Mouse (Mus musculus): ENCODE measurements around the gene Scoc. TPM values are rescaled to one million over a fixed set of nuclear protein-coding genes. Genes with fewer than 3 reads are reported as not detected.

Scoc gene
- polyA plus RNA-seq, 1 experiment from 2014 or later, result 301 TPM

DNA sequence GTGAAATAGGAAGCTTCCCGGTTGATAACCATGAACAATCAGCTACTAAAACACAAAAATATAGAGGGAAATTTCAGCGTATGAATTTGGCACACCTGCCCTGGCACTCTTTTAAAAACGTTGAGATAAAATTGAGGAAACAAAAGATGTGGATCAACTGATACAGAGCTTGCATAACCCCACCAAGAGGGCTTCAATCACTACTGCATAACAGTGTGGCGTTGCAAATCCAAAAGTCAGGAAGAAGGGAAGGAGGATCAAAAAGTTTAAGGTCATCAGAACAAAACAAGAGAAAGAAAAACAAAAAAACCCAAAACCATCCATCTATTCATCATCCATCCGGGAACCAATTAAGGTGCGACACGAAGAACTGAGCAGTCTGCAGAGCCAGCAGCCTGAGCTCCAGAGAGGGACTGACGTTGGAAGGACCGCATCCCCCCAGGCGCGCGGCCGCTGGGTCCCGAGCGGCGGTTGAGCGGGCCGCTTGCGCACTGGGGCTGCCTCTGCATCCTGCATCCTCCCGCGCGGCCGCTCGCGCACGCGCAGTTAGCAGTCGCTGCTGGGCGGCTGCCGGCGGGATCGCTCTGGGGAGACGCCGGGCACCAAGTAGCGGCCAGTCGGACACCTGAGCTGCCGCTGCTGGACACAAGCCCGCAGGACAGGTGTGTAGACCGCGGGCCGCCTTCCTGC, 68.7 kb downstream of the Scoc start, which contains the start of gene Clgn:
TSS of gene Clgn (plus strand) at position 552 of the 690 bp plus-strand sequence.
- Histone ChIP-seq H3K27me3 (ENCODE audit: control insufficient read depth, insufficient read depth, low read length) (no peaks in the 10 kb centered on the region), H3K4me3 (ENCODE audit: low read depth, low read length) (peak within 1 kb of the TSS; percentile 56), H3K9me3 (ENCODE audit: control insufficient read depth, low read length) (peaks cover 4% of the 10 kb centered on the region; the same call in 1 of the 2 replicates), H3K9ac (replicated peaks; ENCODE audit: low read depth, low read length) (peak within 1 kb of the TSS; percentile 75), H3K27ac (ENCODE audit: low read depth, low read length) (no peak within 1 kb of the TSS), H3K4me1 (ENCODE audit: control insufficient read depth, insufficient read depth, low read length) (no peaks in the 10 kb centered on the region), H3K36me3 (ENCODE audit: control insufficient read depth, insufficient read depth, low read length) (no peaks in the 10 kb centered on the region), H3K4me2 (ENCODE audit: low read depth, low read length) (peak within 1 kb of the TSS; percentile 84)
- ATAC-seq (ENCODE audit: low read depth), result peak; percentile 98
- 4% methylated on average over 41 of the region's 41 CpGs for WGBS

DNA sequence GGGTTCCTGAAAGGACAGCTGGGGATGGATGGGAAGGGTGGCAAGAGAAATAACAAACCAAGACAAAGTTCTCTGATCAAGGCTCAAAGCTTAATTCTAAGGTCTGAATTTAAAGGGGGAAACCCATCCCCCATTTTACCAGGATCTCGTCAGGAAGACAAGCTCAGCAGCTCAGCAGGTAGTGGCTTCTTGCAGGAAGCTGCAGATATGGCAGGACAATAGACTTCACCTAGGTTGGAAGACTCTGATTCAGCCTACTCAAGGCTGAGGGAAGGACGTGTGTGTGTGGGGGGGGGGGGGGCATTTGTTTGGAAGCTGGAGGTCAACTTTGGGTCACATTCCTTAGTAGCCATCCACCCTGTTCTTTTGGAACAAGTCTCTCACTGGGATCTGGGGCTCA, 75.3 kb downstream of the Scoc start:
- Histone ChIP-seq H3K4me1 (ENCODE audit: control insufficient read depth, insufficient read depth, low read length) (no peaks in the 10 kb centered on the region), H3K27me3 (ENCODE audit: control insufficient read depth, insufficient read depth, low read length) (no peaks in the 10 kb centered on the region), H3K4me3 (ENCODE audit: low read depth, low read length) (no peak overlapping the region), H3K27ac (ENCODE audit: low read depth, low read length) (no peak overlapping the region), H3K36me3 (ENCODE audit: control insufficient read depth, insufficient read depth, low read length) (no peaks in the 10 kb centered on the region), H3K4me2 (ENCODE audit: low read depth, low read length) (no peak overlapping the region), H3K9ac (replicated peaks; ENCODE audit: low read depth, low read length) (no peak overlapping the region), H3K9me3 (ENCODE audit: control insufficient read depth, low read length) (no peaks in the 10 kb centered on the region)
- WGBS, result 36% methylated on average over 2 of the region's 2 CpGs
- no peak for ATAC-seq (ENCODE audit: low read depth)

DNA sequence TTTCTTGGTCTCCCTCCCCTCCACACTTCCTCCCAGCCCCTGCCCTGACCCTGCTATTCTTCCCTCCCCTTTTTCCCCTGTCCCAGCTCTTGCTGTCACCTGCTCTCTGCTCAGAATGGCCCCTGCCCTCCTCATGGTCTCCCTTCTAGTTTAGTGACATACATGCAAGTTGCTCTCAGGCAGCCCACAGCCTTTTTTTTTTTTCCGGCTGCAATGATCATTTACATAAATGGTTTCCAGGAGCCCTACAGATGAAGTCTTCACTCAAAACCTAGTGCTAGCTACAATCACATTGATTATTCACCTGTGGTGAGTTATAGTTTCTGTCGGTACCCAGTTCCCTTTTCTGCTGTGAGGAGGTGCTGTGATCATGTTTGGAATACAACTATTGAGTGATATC, 77.2 kb downstream of the Scoc start:
- no peak for ATAC-seq (ENCODE audit: low read depth)
- no peak overlapping the region for H3K27ac ChIP-seq (ENCODE audit: low read depth, low read length)
- no peaks in the 10 kb centered on the region for H3K27me3 ChIP-seq (ENCODE audit: control insufficient read depth, insufficient read depth, low read length)
- H3K9ac ChIP-seq (replicated peaks; ENCODE audit: low read depth, low read length), result no peak overlapping the region
- no peaks in the 10 kb centered on the region for H3K9me3 ChIP-seq (ENCODE audit: control insufficient read depth, low read length)
- 85% methylated on average over 2 of the region's 2 CpGs for WGBS
- H3K36me3 ChIP-seq (ENCODE audit: control insufficient read depth, insufficient read depth, low read length), result no peaks in the 10 kb centered on the region
- H3K4me3 ChIP-seq (ENCODE audit: low read depth, low read length), result no peak overlapping the region
- no peaks in the 10 kb centered on the region for H3K4me1 ChIP-seq (ENCODE audit: control insufficient read depth, insufficient read depth, low read length)
- no peak overlapping the region for H3K4me2 ChIP-seq (ENCODE audit: low read depth, low read length)

DNA sequence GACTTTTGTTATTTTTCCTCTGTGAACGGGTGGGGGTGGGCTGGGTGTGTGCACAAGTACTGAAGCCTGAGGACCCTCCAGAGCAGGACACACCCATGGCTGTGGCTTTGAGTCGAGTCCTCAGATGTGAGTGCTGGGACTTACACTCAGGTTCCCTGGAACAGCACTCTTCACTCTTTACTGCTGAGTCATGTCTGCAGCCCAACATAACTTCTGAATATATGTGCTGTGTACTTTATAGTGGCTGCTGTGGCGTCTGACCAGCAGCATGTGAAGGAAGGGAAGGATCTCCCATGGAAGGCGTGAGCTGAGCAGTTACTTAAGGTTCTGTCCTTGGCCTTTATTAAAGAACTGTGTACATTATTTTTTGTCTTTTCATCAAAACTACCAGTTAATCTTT, 78.0 kb downstream of the Scoc start:
- no peak overlapping the region for H3K9ac ChIP-seq (replicated peaks; ENCODE audit: low read depth, low read length)
- H3K4me3 ChIP-seq (ENCODE audit: low read depth, low read length), result no peak overlapping the region
- no peak overlapping the region for H3K4me2 ChIP-seq (ENCODE audit: low read depth, low read length)
- no peak overlapping the region for H3K27ac ChIP-seq (ENCODE audit: low read depth, low read length)
- no peaks in the 10 kb centered on the region for H3K9me3 ChIP-seq (ENCODE audit: control insufficient read depth, low read length)
- 83% methylated on average over 4 of the region's 4 CpGs for WGBS
- no peak for ATAC-seq (ENCODE audit: low read depth)
- H3K27me3 ChIP-seq (ENCODE audit: control insufficient read depth, insufficient read depth, low read length), result no peaks in the 10 kb centered on the region
- no peaks in the 10 kb centered on the region for H3K36me3 ChIP-seq (ENCODE audit: control insufficient read depth, insufficient read depth, low read length)
- H3K4me1 ChIP-seq (ENCODE audit: control insufficient read depth, insufficient read depth, low read length), result no peaks in the 10 kb centered on the region

Other genes starting within 250 kb of the Scoc start
- gene Ucp1, start 168.0 kb downstream of the Scoc start, polyA plus RNA-seq (2014; fragmentation: Nextera tagmentation; extraction: Ambion mirVana), result 0.44 TPM in 1 of 2 replicates, not detected in the other
- gene Elmod2, start 125.9 kb downstream of the Scoc start, polyA plus RNA-seq (2014; fragmentation: Nextera tagmentation; extraction: Ambion mirVana), result 24.1 and 30.7 TPM in 2 replicates
- gene Mgat4d, start 109.9 kb downstream of the Scoc start, polyA plus RNA-seq (2014; fragmentation: Nextera tagmentation; extraction: Ambion mirVana), result not detected in 2 replicates
- gene Clgn, start 68.5 kb downstream of the Scoc start, polyA plus RNA-seq (2014; fragmentation: Nextera tagmentation; extraction: Ambion mirVana), result 15.6 and 17.9 TPM in 2 replicates
- gene Olfr370, start 77.4 kb upstream of the Scoc start, polyA plus RNA-seq (2014; fragmentation: Nextera tagmentation; extraction: Ambion mirVana), result not detected in 2 replicates
- gene Ndufb7, start 108.3 kb upstream of the Scoc start, polyA plus RNA-seq (2014; fragmentation: Nextera tagmentation; extraction: Ambion mirVana), result 348 and 353 TPM in 2 replicates
- gene Tecr, start 149.6 kb upstream of the Scoc start, polyA plus RNA-seq (2014; fragmentation: Nextera tagmentation; extraction: Ambion mirVana), result 1,479 and 1,754 TPM in 2 replicates
- 54.3 and 55.2 TPM in 2 replicates for gene Dnajb1, start 149.8 kb upstream of the Scoc start, polyA plus RNA-seq (2014; fragmentation: Nextera tagmentation; extraction: Ambion mirVana)
- gene Gipc1, start 194.3 kb upstream of the Scoc start, polyA plus RNA-seq (2014; fragmentation: Nextera tagmentation; extraction: Ambion mirVana), result 90.2 and 104 TPM in 2 replicates
- 0.71 and 1.4 TPM in 2 replicates for gene Ptger1, start 208.3 kb upstream of the Scoc start, polyA plus RNA-seq (2014; fragmentation: Nextera tagmentation; extraction: Ambion mirVana)
- 25.1 and 27.7 TPM in 2 replicates for gene Pkn1, start 240.8 kb upstream of the Scoc start, polyA plus RNA-seq (2014; fragmentation: Nextera tagmentation; extraction: Ambion mirVana)